Mouse (Mus musculus): ENCODE measurements around the gene Mfsd12. TPM values are rescaled to one million over a fixed set of nuclear protein-coding genes. Genes with fewer than 3 reads are reported as not detected.

The Mfsd12 gene
- 17.9 and 29.0 TPM in 2 replicates for total RNA-seq (2012; rRNA removed)
- 10 to 100 TPM in 1 of 2 experiments, not detected in 1; 22.5 TPM for polyA plus RNA-seq (2012; ENCODE audit: insufficient read depth in 1 of 2, insufficient read length in 2 of 2, low read depth in 1 of 2, low replicate concordance in 2 of 2, missing spikeins in 1 of 2)

DNA sequence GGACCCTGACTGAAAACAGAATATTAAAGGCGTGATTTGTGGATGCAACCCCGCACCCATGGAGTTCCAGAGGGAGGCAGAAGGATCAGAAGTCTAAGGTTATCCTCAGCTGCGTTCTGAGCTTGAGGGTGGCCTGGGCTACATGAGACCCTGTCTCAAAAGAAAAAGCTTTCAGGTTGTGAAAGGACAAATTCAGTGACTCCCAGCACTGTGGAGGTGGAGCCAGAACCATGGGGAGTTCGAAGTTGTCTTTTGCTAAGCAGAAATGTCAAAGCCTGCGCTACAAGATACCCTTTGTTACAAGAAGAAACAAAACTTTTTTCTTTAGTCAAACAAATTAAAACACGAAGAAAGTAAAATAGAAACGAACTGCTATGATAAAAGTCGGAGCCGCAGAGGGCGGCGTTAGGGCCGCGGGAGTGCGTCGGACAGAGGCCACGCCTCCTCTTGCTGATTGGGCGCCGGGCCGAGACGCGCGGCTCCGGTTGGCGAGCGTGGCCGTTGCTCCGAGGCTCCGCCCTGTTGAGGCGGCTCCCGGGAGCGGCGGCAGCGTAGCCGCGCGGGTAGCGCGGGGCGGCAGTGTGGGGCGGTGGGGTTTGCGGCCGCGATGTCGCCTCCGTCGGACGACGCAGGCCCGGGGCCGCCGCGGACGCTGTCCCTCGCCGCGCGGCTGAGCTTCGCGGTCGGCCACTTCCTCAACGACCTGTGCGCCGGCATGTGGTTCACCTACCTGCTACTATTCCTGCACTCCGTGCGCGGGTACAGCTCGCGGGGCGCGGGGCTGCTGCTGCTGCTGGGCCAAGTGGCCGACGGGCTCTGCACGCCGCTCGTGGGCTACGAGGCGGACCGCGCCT is at the start of gene Mfsd12:
TSS of gene Mfsd12 (plus strand) at position 501 of the 854 bp plus-strand sequence.
- Histone ChIP-seq H3K4me3 (ENCODE audit: control insufficient read depth in 1 of 2, insufficient read depth in 1 of 2, low read depth in 2 of 2, low read length in 2 of 2) (peak within 1 kb of the TSS; percentile 62 to 68), H3K27me3 (ENCODE audit: control insufficient read depth in 1 of 2, insufficient read depth in 2 of 2, low read length in 2 of 2) (no peaks in the 10 kb centered on the region), H3K4me1 (ENCODE audit: control insufficient read depth in 1 of 2, insufficient read depth in 2 of 2, low read length in 2 of 2) (peaks cover 2 to 29% of the 10 kb centered on the region in 2 experiments; a peak in 3 of 4 replicates), H3K36me3 (ENCODE audit: control insufficient read depth in 1 of 2, insufficient read depth in 2 of 2, low read length in 2 of 2) (peaks cover 0 to 20% of the 10 kb centered on the region in 2 experiments; a peak in 3 of 4 replicates), H3K27ac (ENCODE audit: control insufficient read depth, low read depth, low read length) (peak within 1 kb of the TSS; percentile 96), H3K9me3 (replicated peaks; ENCODE audit: insufficient read depth, low read length) (no peaks in the 10 kb centered on the region), H3K79me2 (ENCODE audit: control insufficient read depth, insufficient read depth, low read length, poor library complexity) (peaks cover 27% of the 10 kb centered on the region), H3K9ac (ENCODE audit: control insufficient read depth, low read depth, low read length, poor library complexity, severe bottlenecking) (peak within 1 kb of the TSS; percentile 84)
- peak; percentile 94 for DNase-seq (ENCODE audit: low read depth, low spot score)
- TF ChIP-seq CHD1 (IDR thresholded peaks at IDR 0.05; ENCODE audit: low read depth, low read length) (no peak), MAX (IDR thresholded peaks at IDR 0.05; ENCODE audit: low read length) (no peak), UBTF (IDR thresholded peaks at IDR 0.05; ENCODE audit: borderline replicate concordance, insufficient read depth, low read depth, low read length) (0 out of 2 replicates have a peak, but pooled peaks have one; percentile 58), CHD2 (IDR thresholded peaks at IDR 0.05; ENCODE audit: low read length) (no peak), POLR2AphosphoS2 (IDR thresholded peaks at IDR 0.05; ENCODE audit: low read length) (no peak; the same call in 1 of the 2 replicates), GATA1 (IDR thresholded peaks at IDR 0.05; ENCODE audit: low read depth, low read length) (no peak), RAD21 (IDR thresholded peaks at IDR 0.05; ENCODE audit: low read depth, low read length) (no peak), TCF12 (IDR thresholded peaks at IDR 0.05; ENCODE audit: low read depth, low read length) (peak; percentile 72), ELF1 (IDR thresholded peaks at IDR 0.05; ENCODE audit: low read depth, low read length) (no peak), ETS1 (IDR thresholded peaks at IDR 0.05; ENCODE audit: low read depth, low read length) (no peak), MXI1 (IDR thresholded peaks at IDR 0.05; ENCODE audit: low read depth, low read length) (peak; percentile 56; the same call in 1 of the 2 replicates), MYB (IDR thresholded peaks at IDR 0.05; ENCODE audit: low read depth, low read length) (no peak), USF2 (IDR thresholded peaks at IDR 0.05; ENCODE audit: borderline replicate concordance in 1 of 2, insufficient read depth in 1 of 2, low read depth in 1 of 2, low read length in 2 of 2) (no peak), BHLHE40 (IDR thresholded peaks at IDR 0.05; ENCODE audit: borderline replicate concordance, low read depth, low read length) (no peak), JUND (IDR thresholded peaks at IDR 0.05; ENCODE audit: low read depth, low read length) (no peak), POLR2AphosphoS5 (IDR thresholded peaks at IDR 0.05; ENCODE audit: borderline replicate concordance, low read depth, low read length) (no peak), CTCF (IDR thresholded peaks at IDR 0.05 in 2 of 3, conservative IDR thresholded peaks at IDR 0.05 in 1 of 3; ENCODE audit: control insufficient read depth in 1 of 3, insufficient read depth in 1 of 3, low read depth in 2 of 3, low read length in 3 of 3, poor library complexity in 1 of 3, severe bottlenecking in 1 of 3) (no peak), ZKSCAN1 (IDR thresholded peaks at IDR 0.05; ENCODE audit: low read depth, low read length) (no peak), TBP (IDR thresholded peaks at IDR 0.05; ENCODE audit: low read depth, low read length) (peak; percentile 77), SMC3 (IDR thresholded peaks at IDR 0.05; ENCODE audit: low read depth, low read length) (no peak), EP300 (IDR thresholded peaks at IDR 0.05; ENCODE audit: low read depth in 1 of 2, low read length in 2 of 2) (no peak), NRF1 (IDR thresholded peaks at IDR 0.05; ENCODE audit: insufficient read depth, low read depth, low read length, poor library complexity, severe bottlenecking) (peak; percentile 26; the same call in 1 of the 2 replicates), HCFC1 (IDR thresholded peaks at IDR 0.05; ENCODE audit: low read depth, low read length) (peak; percentile 71), MAZ (IDR thresholded peaks at IDR 0.05; ENCODE audit: low read depth, low read length) (no peak; the same call in 1 of the 2 replicates), RCOR1 (IDR thresholded peaks at IDR 0.05; ENCODE audit: low read depth, low read length) (no peak), MEF2A (IDR thresholded peaks at IDR 0.05; ENCODE audit: extremely low read depth, insufficient replicate concordance, low read depth, low read length, poor library complexity, severe bottlenecking) (no peak), USF1 (IDR thresholded peaks at IDR 0.05; ENCODE audit: low read depth, low read length) (0 out of 2 replicates have a peak, but pooled peaks have one; percentile 11), SIN3A (IDR thresholded peaks at IDR 0.05; ENCODE audit: low read length) (peak; percentile 75), NELFE (IDR thresholded peaks at IDR 0.05; ENCODE audit: low read depth, low read length) (peak; percentile 85), MYC (IDR thresholded peaks at IDR 0.05; ENCODE audit: low read depth, low read length) (no peak), ZC3H11A (IDR thresholded peaks at IDR 0.05; ENCODE audit: low read depth, low read length) (no peak), ZMIZ1 (IDR thresholded peaks at IDR 0.05; ENCODE audit: low read depth, low read length) (no peak), POLR2A (IDR thresholded peaks at IDR 0.05; ENCODE audit: control insufficient read depth in 1 of 2, insufficient read depth in 1 of 2, low read depth in 1 of 2, low read length in 2 of 2, poor library complexity in 1 of 2) (peak; percentile 84 to 92), MAFK (IDR thresholded peaks at IDR 0.05; ENCODE audit: borderline replicate concordance, low read depth, low read length) (no peak), KAT2A (conservative IDR thresholded peaks at IDR 0.05; ENCODE audit: low read depth, low read length) (no peak)

All from MEL (cell line).